Mouse (Mus musculus) bone marrow, adult 2 months (tissue): Measurements from ENCODE around the gene Bcl2l12.

Experiments used
- CTCF ChIP-seq: fragments of 200-500 bp; IDR thresholded peaks from 2 replicates; pipeline ENCODE4 v1.5.1; 2011; ENCODE audit warnings: low read length, control low read depth; ENCODE audit not compliant: control insufficient read depth, insufficient read depth
- POLR2A ChIP-seq: fragments of 200-500 bp; IDR thresholded peaks from 2 replicates; pipeline ENCODE4 v1.6.1; 2011; ENCODE audit warnings: low read depth, mild to moderate bottlenecking, control low read depth, low read length, borderline replicate concordance; ENCODE audit not compliant: control insufficient read depth

DNA sequence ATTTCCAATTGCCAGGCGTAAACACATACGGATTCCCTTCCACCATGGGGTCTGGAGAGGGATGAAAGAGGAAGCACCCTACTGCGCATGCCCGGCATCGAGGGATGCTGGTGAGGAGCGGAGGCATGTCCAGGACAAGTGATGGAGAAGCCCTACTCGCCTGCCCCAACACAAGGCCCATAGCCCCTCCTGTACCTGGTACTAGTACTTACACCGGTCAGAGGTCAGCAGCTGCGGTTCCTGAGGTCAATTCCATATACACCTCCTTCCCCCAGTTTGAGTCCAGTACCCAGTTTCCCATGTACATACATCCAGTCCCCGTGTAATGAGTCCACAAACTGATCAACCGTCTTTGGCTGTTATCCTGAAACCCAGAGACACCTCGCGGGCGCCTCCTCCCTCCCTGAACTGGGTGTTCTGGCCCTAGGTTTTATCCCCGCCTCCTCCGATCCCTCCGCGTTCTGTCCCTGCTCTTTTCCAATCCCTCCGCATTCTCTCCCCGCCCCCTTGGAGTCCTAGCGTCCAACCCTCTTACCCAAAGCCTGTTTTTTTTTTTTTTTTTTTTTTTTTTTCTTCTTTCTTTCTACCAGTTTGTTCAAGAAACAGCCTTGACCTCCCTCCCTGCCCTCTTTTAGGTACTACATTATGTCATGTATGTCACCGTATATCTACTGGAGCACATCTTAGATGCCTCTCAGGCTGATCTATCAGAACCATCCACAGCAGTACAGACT is 24.0 kb downstream of the Bcl2l12 start, which contains the start of gene Cpt1c:
- TF ChIP-seq CTCF, result no peak
- no peak for TF ChIP-seq POLR2A
